Mouse (Mus musculus) hematopoietic stem cell, adult 5-6 weeks (primary cell): ENCODE measurements at regions not wholly inside any gene's neighbourhood (a gene's known extent, or its start where the extent isn't known, plus 50 kb on each side); places are given as distances from the start of the nearest gene placed in this dataset.

Experiments
- ATAC-seq, 2 experiments: fragments of 125-278 bp in 1 of 2; replicated peaks in 1 of 2; 2 replicates each; pipeline ENCODE4 v1.8.0; 2016 to 2017; ENCODE audit warnings: inconsistent platforms in 2 of 2, mild to moderate bottlenecking in 2 of 2, moderate number of reproducible peaks in 2 of 2, low read depth in 1 of 2, moderate TSS enrichment in 1 of 2; ENCODE audit not compliant: low FRiP score in 2 of 2, poor library complexity in 2 of 2, severe bottlenecking in 2 of 2, insufficient read depth in 1 of 2, low TSS enrichment in 1 of 2

- no peak for ATAC-seq
Measured at GRCm38 (mm10) chr6:98402605-98403004, 60.1 kb upstream of the Gm765 start.

- no peak for ATAC-seq
Measured at GRCm38 (mm10) chr6:98394589-98394988, 52.0 kb upstream of the Gm765 start.
